Comparison of ENCODE assay signal across 19 mouse cellular contexts in the genomic region with DNA sequence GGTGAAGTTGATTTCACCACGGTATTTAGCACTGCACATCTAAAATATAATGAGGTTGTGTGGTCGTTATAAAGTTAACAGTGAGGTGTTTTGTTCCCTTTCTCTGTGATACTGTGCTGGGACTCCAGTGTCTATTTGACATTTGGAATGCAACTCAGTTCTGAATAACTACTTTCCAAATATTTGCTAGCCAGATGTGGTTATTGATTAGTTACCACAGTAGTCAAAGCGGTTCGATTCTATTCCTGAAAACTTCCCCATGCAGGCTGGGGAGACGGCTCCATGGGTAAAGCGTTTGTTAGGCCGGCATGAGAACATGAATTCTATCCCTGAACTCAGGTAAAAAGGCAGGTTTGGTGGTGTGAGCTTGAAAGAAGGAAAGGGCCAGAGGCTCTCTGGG.
"Had no signal": no experiment of that assay in that cellular context is flagged by ENCODE, and none has a peak within 500 bp of the region (broad histone marks: within the 10 kb centered on the region; RNA-seq: fewer than 3 reads in every experiment).

No protein-coding gene starts in this region.

- H3K4me3 ChIP-seq: liver, embryonic 13.5 days; midbrain, embryonic 12.5 days; myocyte; neural tube, embryonic 13.5 days; neural tube, embryonic 15.5 days had no signal

- H3K9me3 ChIP-seq: liver, embryonic 13.5 days; midbrain, embryonic 12.5 days; neural tube, embryonic 13.5 days; neural tube, embryonic 15.5 days had no signal

- ATAC-seq: midbrain, embryonic 16.5 days had no signal

- H3K36me3 ChIP-seq: liver, embryonic 13.5 days; midbrain, embryonic 12.5 days; neural tube, embryonic 13.5 days; neural tube, embryonic 15.5 days had no signal

- H3K4me2 ChIP-seq: liver, embryonic 13.5 days; lung, embryonic 14.5 days; midbrain, embryonic 12.5 days; neural tube, embryonic 13.5 days; neural tube, embryonic 15.5 days had no signal

- H3K4me1 ChIP-seq: midbrain, embryonic 12.5 days; neural tube, embryonic 13.5 days; neural tube, embryonic 15.5 days had no signal

- DNase-seq: liver, embryonic 13.5 days; lung, adult 18-20 months; lung, embryonic 14.5 days; lung, postnatal 10 days; lung, postnatal 4 days; midbrain, embryonic 14.5 days; retina, postnatal 1 day; right cerebral cortex, adult 18-20 months; right cerebral cortex, postnatal 25 days; right cerebral cortex, postnatal 4 days; spleen, adult 18-20 months; thymus, adult 18-20 months; thymus, postnatal 14 days; thymus, postnatal 36 days had no signal

- H3K27ac ChIP-seq: liver, embryonic 13.5 days; midbrain, embryonic 12.5 days; neural tube, embryonic 13.5 days; neural tube, embryonic 15.5 days had no signal

- H3K9ac ChIP-seq: liver, embryonic 13.5 days; lung, embryonic 14.5 days; midbrain, embryonic 12.5 days; neural tube, embryonic 13.5 days; neural tube, embryonic 15.5 days had no signal

- H3K27me3 ChIP-seq: liver, embryonic 13.5 days; midbrain, embryonic 12.5 days; neural tube, embryonic 13.5 days; neural tube, embryonic 15.5 days had no signal
